In genomic region chrX:11435338-11435737, GRCm38 (mm10) we compare ENCODE assay signal across 25 mouse cellular contexts.
DNase-seq lines count a peak whose midpoint lies in the region; ATAC-seq and TF ChIP-seq lines count a peak whose summit lies in the region.
"Had no signal": no experiment of that assay in that cellular context is flagged by ENCODE, and none has a peak within 500 bp of the region (broad histone marks: within the 10 kb centered on the region; RNA-seq: fewer than 3 reads in every experiment).

No protein-coding gene starts in this region.

- H3K9me3 ChIP-seq in lung, embryonic 14.5 days (ENCODE audit: low read depth, low read length), result no peaks in the 10 kb centered on the region
- no peaks in the 10 kb centered on the region for H3K9me3 ChIP-seq in limb, embryonic 10.5 days (replicated peaks)
- H3K9me3 ChIP-seq: embryonic facial prominence, embryonic 13.5 days; heart, embryonic 10.5 days; heart, embryonic 15.5 days; liver, embryonic 13.5 days had no signal

- H3K4me1 ChIP-seq in lung, embryonic 14.5 days (ENCODE audit: insufficient read depth), result no peaks in the 10 kb centered on the region; the same call in 1 of the 2 replicates
- H3K4me1 ChIP-seq in limb, embryonic 10.5 days, result peaks cover 40% of the 10 kb centered on the region
- H3K4me1 ChIP-seq: liver, embryonic 13.5 days had no signal

- no peak overlapping the region for H3K9ac ChIP-seq in lung, embryonic 14.5 days
- H3K9ac ChIP-seq: embryonic facial prominence, embryonic 13.5 days; heart, embryonic 15.5 days; liver, embryonic 13.5 days had no signal

- peak overlapping the region; percentile 30; the same call in 1 of the 2 replicates for H3K27ac ChIP-seq in lung, embryonic 14.5 days (ENCODE audit: low read depth)
- H3K27ac ChIP-seq in limb, embryonic 10.5 days, result peak overlapping the region; percentile 42; the same call in 1 of the 2 replicates
- H3K27ac ChIP-seq: embryonic facial prominence, embryonic 13.5 days; heart, embryonic 10.5 days; heart, embryonic 15.5 days; left cerebral cortex, adult 2 months; liver, embryonic 13.5 days had no signal

- DNase-seq in adrenal gland, postnatal 14 days, result peak; percentile 48
- no peak for DNase-seq in adrenal gland, postnatal 25 days
- DNase-seq in lung, embryonic 14.5 days, result peak; percentile 12
- no peak for DNase-seq in lung, postnatal 14 days
- peak; percentile 15 for DNase-seq in right cerebral cortex, postnatal 14 days
- no peak for DNase-seq in right cerebral cortex, postnatal 10 days (ENCODE audit: low spot score in 2 of 2)
- DNase-seq in limb, embryonic 10.5 days (ENCODE audit: low spot score), result no peak
- DNase-seq in left cerebral cortex, adult 9 months (ENCODE audit: low spot score in 2 of 2), result no peak
- DNase-seq: cerebellum, adult 11-12 months; cerebellum, adult 9-11 months; embryo, embryonic 11 days; gastrocnemius, postnatal 14 days; kidney, postnatal 14 days; liver, embryonic 13.5 days; lung, adult 18-20 months; lung, postnatal 10 days; right cerebral cortex, adult 18-20 months; thymus, adult 2 months; thymus, postnatal 36 days had no signal

- no peak for TF ChIP-seq CTCF in lung, embryonic 14.5 days (IDR thresholded peaks at IDR 0.05; ENCODE audit: low read depth)

- H3K36me3 ChIP-seq in lung, embryonic 14.5 days (ENCODE audit: insufficient read depth), result no peaks in the 10 kb centered on the region
- no peaks in the 10 kb centered on the region for H3K36me3 ChIP-seq in limb, embryonic 10.5 days
- H3K36me3 ChIP-seq: embryonic facial prominence, embryonic 13.5 days; heart, embryonic 10.5 days; heart, embryonic 15.5 days; liver, embryonic 13.5 days had no signal

- H3K4me2 ChIP-seq in lung, embryonic 14.5 days, result no peak overlapping the region
- H3K4me2 ChIP-seq: embryonic facial prominence, embryonic 13.5 days; heart, embryonic 15.5 days; liver, embryonic 13.5 days had no signal

- ATAC-seq in lung, embryonic 14.5 days (ENCODE audit: insufficient read depth), result no peak
- ATAC-seq: intestine, postnatal 0 days; Patski had no signal

- no peak overlapping the region for H3K4me3 ChIP-seq in lung, embryonic 14.5 days (ENCODE audit: low read depth, low read length)
- no peak overlapping the region for H3K4me3 ChIP-seq in limb, embryonic 10.5 days
- H3K4me3 ChIP-seq: embryonic facial prominence, embryonic 13.5 days; heart, embryonic 10.5 days; heart, embryonic 15.5 days; left cerebral cortex, adult 2 months; liver, embryonic 13.5 days had no signal

- H3K27me3 ChIP-seq in lung, embryonic 14.5 days (ENCODE audit: insufficient read depth, low read length), result no peaks in the 10 kb centered on the region
- peaks cover 98% of the 10 kb centered on the region for H3K27me3 ChIP-seq in limb, embryonic 10.5 days (ENCODE audit: low read depth, poor library complexity, severe bottlenecking)

- WGBS in lung, embryonic 14.5 days, result 47% methylated on average over 6 of the region's 6 CpGs
- WGBS in limb, embryonic 10.5 days, result 51% methylated on average over 6 of the region's 6 CpGs

Comparison
In these comparisons a context has a peak if more than half of its experiments do, and no peak if none do; other contexts are left out.
1. DNase-seq: peak in adrenal gland, postnatal 14 days (single experiment), lung, embryonic 14.5 days (single experiment) and right cerebral cortex, postnatal 14 days (single experiment); none in adrenal gland, postnatal 25 days (single experiment), lung, postnatal 14 days (single experiment), right cerebral cortex, postnatal 10 days (0 of 2), limb, embryonic 10.5 days (single experiment) and left cerebral cortex, adult 9 months (0 of 2).